Mouse (Mus musculus) G1E-ER4 (cell line): ENCODE measurements around the gene Gm49361. TPM values are rescaled to one million over a fixed set of nuclear protein-coding genes. Genes with fewer than 3 reads are reported as not detected.

Experiments used
- GATA1 ChIP-seq: IDR thresholded peaks from one replicate; pipeline ENCODE4 v1.8.0; 2012; ENCODE audit warnings: low read length, inconsistent platforms
- polyA plus RNA-seq: library from polyadenylated mRNA; stranded (reverse); fragments of >175 nt; gene quantifications from 2 replicates; pipeline ENCODE4 v1.2.3, GENCODE M21; 2012

Gene Gm49361
- polyA plus RNA-seq, 1 experiment = not detected

GRCm38 (mm10) chr14:57744547-57744946 lies 1.4 kb downstream of the Gm49361 start:
- TF ChIP-seq GATA1 = no peak

GRCm38 (mm10) chr14:57740651-57741050 lies 5.3 kb downstream of the Gm49361 start:
- no peak for TF ChIP-seq GATA1

GRCm38 (mm10) chr14:57737089-57737488 lies 8.8 kb downstream of the Gm49361 start:
- no peak for TF ChIP-seq GATA1

DNA sequence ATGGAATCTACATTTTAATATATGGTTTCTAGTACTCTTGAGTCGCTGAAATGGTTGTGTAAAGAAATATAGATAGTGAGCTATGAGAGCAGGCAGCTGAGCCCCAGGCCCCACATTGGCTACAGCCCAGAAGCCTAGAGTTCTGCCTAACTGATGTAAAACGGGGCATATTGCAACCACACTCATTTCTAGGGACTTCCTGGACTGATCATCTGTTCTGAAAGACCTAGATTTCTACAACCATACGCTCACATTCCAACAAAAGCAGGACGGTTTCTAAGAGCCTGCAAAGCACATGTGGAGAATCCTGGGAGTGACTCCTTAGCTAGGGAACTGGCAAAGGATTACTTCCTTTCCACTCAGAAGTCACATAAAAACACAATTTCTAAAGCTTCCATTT lies 9.8 kb downstream of the Gm49361 start:
- no peak for TF ChIP-seq GATA1

GRCm38 (mm10) chr14:57732668-57733293 lies 13.1 kb downstream of the Gm49361 start:
- no peak for TF ChIP-seq GATA1

- no peak for TF ChIP-seq GATA1
These were observed 15.4 kb downstream of the Gm49361 start for GRCm38 (mm10) chr14:57730527-57730926.

DNA sequence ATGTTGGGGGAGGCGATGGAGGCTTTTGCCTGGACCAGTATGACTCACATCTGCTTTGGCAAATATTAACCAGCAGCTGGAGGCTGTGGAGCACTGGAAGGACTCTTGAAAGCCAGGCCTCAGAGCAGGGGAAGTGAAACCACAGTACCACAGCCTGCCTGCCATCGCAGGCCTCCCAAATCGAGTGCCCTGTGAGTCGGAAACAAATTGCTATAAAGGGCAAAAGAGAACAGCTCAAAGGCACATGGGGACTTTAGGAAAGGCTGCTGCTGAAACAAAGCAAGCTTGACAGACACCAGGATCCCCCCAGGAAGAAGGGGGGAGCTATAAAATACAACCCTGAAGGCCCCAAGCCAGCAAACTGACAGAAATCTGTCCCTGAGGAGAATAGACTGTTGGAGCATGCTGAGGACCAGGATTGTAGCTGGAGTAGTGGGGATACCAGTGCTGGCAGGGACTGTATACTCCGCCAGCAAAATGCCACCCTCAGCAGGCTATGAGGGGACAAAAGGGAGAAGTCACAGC lies 15.9 kb downstream of the Gm49361 start:
- no peak for TF ChIP-seq GATA1

DNA sequence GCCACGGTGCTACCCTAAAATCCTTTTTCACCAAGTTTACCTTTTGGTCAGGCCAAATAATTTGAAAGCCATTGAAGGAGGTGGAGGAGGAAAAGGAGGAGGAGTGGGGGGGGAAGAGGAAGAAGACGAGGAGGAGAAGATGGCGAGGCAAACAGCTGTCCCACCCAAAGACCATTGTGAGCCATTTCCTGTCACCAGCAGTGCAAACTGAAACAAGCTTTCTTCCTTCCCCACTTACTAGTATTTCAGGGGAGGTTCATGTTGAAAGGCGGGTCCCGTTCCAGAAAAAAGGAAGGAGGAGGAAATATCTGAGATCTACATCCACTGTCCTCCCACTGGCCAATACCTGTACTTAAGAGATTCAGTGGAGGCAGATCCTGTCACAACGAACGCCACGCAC lies 16.5 kb downstream of the Gm49361 start:
- no peak for TF ChIP-seq GATA1

DNA sequence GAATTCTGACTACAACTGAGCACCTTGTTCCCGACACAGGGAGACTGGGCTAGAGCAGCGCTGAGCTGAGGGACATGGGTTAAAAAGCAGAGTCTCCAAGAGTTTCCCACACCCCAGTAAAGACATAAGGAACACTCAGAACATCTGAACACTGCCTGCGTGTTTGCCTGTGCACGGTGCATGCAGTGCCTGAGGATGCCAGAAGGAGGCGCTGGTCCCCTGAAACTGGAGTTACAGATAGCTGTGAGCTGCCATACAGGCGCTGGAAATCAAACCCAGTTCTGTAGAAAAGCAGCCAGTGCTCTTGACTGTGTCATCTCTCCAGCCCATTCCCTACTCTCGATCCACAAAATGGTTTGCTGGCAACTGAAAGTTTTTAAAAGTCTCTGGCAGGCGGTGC lies 19.7 kb downstream of the Gm49361 start:
- no peak for TF ChIP-seq GATA1

- TF ChIP-seq GATA1 = no peak
These were observed 21.4 kb downstream of the Gm49361 start for GRCm38 (mm10) chr14:57724473-57724872.

- no peak for TF ChIP-seq GATA1
These were observed 27.7 kb downstream of the Gm49361 start for GRCm38 (mm10) chr14:57718245-57718644.

GRCm38 (mm10) chr14:57716601-57717245 lies 29.2 kb downstream of the Gm49361 start:
- TF ChIP-seq GATA1 = no peak

- no peak for TF ChIP-seq GATA1
These were observed 33.0 kb downstream of the Gm49361 start for GRCm38 (mm10) chr14:57712884-57713283.

GRCm38 (mm10) chr14:57711059-57711458 lies 34.8 kb downstream of the Gm49361 start:
- no peak for TF ChIP-seq GATA1

DNA sequence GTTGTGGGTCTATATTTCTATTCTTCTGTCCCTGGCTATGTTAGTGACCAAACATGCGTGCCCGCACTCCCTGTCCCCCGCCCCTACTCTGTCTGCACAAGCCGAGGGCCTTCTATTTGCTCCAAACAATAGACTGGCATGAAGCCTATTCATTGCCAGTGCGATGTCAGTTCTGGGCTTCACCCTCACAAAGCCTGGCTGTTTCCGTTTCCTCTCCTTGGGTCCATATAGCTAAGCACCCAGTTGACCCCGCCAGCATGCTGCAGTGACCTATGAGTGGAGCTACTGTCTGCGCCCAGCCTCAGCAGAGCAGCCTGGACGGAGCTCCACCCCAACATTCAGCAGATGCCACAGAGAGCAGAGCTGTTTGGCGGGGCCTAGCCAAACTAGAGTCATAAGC lies 36.7 kb downstream of the Gm49361 start:
- no peak for TF ChIP-seq GATA1

DNA sequence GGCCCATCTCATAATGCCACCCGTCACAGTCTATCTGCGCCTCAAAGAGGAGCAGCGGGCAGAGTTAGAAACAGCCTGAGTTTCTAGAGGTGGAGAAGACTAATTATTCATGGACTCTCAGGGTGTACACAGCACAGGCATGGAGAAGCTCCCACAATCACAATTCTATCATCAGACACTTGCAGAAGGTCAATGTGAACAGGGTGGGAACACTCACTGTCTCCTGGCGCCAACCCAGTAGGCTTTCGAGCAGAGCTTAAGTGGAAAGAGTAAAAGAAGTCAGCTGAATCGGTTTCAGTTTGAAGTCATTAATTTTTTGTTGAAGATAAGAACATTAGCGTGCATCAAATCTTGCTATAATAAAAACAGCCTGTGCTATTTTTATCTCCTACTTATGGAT lies 37.3 kb downstream of the Gm49361 start:
- no peak for TF ChIP-seq GATA1
